Mouse (Mus musculus) testis, adult 2 months (tissue): ENCODE data around the gene Gm38392.

Source experiments
- CTCF ChIP-seq: fragments of 200-500 bp; IDR thresholded peaks from 2 replicates; pipeline ENCODE4 v1.5.1; 2012; ENCODE audit warnings: low read depth, mild to moderate bottlenecking, inconsistent platforms, low read length, moderate library complexity; ENCODE audit not compliant: control insufficient read depth, insufficient read depth, insufficient replicate concordance
- POLR2A ChIP-seq: fragments of 200-500 bp; IDR thresholded peaks from 2 replicates; pipeline ENCODE4 v1.6.1; 2012; ENCODE audit warnings: low read depth, mild to moderate bottlenecking, inconsistent platforms, low read length, moderate library complexity; ENCODE audit not compliant: control insufficient read depth

DNA sequence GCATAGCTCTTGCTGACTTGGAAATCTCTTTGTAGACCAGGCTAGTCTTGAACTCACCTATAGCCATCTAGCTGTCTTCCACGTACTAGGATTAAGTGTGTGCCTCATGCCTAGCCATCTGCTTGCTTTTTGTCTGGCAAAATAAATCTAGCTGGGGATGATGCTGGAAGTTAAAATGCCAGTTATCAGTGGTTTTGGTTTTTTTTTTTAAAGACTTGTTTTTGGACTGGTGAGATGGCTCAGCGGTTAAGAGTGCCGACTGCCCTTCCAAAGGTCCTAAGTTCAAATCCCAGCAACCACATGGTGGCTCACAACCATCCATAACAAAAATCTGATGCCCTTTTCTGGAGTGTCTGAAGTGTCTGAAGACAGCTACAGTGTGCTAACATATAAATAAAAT, 15.2 kb downstream of the Gm38392 start:
- TF ChIP-seq POLR2A (no peak), CTCF (no peak)
